Mouse (Mus musculus) heart, adult 2 months (tissue): ENCODE results near the gene Col8a1.

Source experiments
- CTCF ChIP-seq: fragments of 200-600 bp; IDR thresholded peaks from 2 replicates; pipeline ENCODE4 v1.8.1; 2022; ENCODE audit warnings: antibody characterized with exemption, mild to moderate bottlenecking, moderate library complexity
- EP300 ChIP-seq: fragments of 200-500 bp; IDR thresholded peaks from 2 replicates; pipeline ENCODE4 v1.6.1; 2011; ENCODE audit warnings: low read depth, low read length, control low read depth; ENCODE audit not compliant: insufficient read depth

GRCm38 (mm10) chr16:57779011-57779410 lies 24.5 kb upstream of the Col8a1 start:
- TF ChIP-seq CTCF: no peak
- no peak for TF ChIP-seq EP300
